Mouse (Mus musculus): ENCODE data around the gene Gstm6. TPM values are rescaled to one million over a fixed set of nuclear protein-coding genes. Genes with fewer than 3 reads are reported as not detected.
"Not testable (repeated sequence)": the region's sequence is repeated elsewhere in the genome, so short reads cannot be mapped to it uniquely, and the experiment has no call there.

Gene Gstm6
- polyA plus RNA-seq, 1 experiment from 2014 or later = 6.6 TPM

GRCm38 (mm10) chr3:107968724-107969395 is 25.3 kb upstream of the Gstm6 start, which contains the start of gene Gstm3:
Gene Gstm3 (minus strand): TSS chr3:107969283.
- no peaks in the 10 kb centered on the region for H3K9me3 ChIP-seq (replicated peaks)
- no peak within 1 kb of the TSS for H3K27ac ChIP-seq (replicated peaks)
- H3K4me3 ChIP-seq (replicated peaks) = no peak within 1 kb of the TSS
- H3K36me3 ChIP-seq = no peaks in the 10 kb centered on the region
- no peak within 1 kb of the TSS for H3K4me2 ChIP-seq (replicated peaks)
- H3K9ac ChIP-seq = no peak within 1 kb of the TSS
- no peak for ATAC-seq (ENCODE audit: insufficient number of reproducible peaks, low FRiP score, low TSS enrichment, low read depth)
- no peaks in the 10 kb centered on the region for H3K4me1 ChIP-seq
- WGBS = 58% methylated on average over 13 of the region's 13 CpGs
- no peaks in the 10 kb centered on the region for H3K27me3 ChIP-seq

GRCm38 (mm10) chr3:107966631-107967030 is 23.1 kb upstream of the Gstm6 start:
- no peak overlapping the region for H3K27ac ChIP-seq (replicated peaks)
- H3K9ac ChIP-seq = no peak overlapping the region
- H3K27me3 ChIP-seq = no peaks in the 10 kb centered on the region
- no peak for ATAC-seq (ENCODE audit: insufficient number of reproducible peaks, low FRiP score, low TSS enrichment, low read depth)
- no peaks in the 10 kb centered on the region for H3K4me1 ChIP-seq
- H3K4me2 ChIP-seq (replicated peaks) = no peak overlapping the region
- 94% methylated on average over 5 of the region's 5 CpGs for WGBS
- H3K9me3 ChIP-seq (replicated peaks) = no peaks in the 10 kb centered on the region
- H3K4me3 ChIP-seq (replicated peaks) = no peak overlapping the region
- no peaks in the 10 kb centered on the region for H3K36me3 ChIP-seq

GRCm38 (mm10) chr3:107965592-107965991 is 22.0 kb upstream of the Gstm6 start:
- Histone ChIP-seq H3K36me3 (no peaks in the 10 kb centered on the region), H3K9ac (no peak overlapping the region), H3K9me3 (replicated peaks) (no peaks in the 10 kb centered on the region), H3K27me3 (no peaks in the 10 kb centered on the region), H3K27ac (replicated peaks) (no peak overlapping the region), H3K4me3 (replicated peaks) (no peak overlapping the region), H3K4me1 (no peaks in the 10 kb centered on the region), H3K4me2 (replicated peaks) (no peak overlapping the region)
- 76% methylated on average over 1 of the region's 1 CpGs for WGBS
- ATAC-seq (ENCODE audit: insufficient number of reproducible peaks, low FRiP score, low TSS enrichment, low read depth) = no peak

- Histone ChIP-seq H3K27ac (replicated peaks) (no peak overlapping the region), H3K4me3 (replicated peaks) (no peak overlapping the region), H3K4me1 (no peaks in the 10 kb centered on the region), H3K4me2 (replicated peaks) (no peak overlapping the region), H3K9me3 (replicated peaks) (no peaks in the 10 kb centered on the region), H3K36me3 (no peaks in the 10 kb centered on the region), H3K27me3 (no peaks in the 10 kb centered on the region), H3K9ac (no peak overlapping the region)
- ATAC-seq (ENCODE audit: insufficient number of reproducible peaks, low FRiP score, low TSS enrichment, low read depth) = no peak
- WGBS = 67% methylated on average over 5 of the region's 5 CpGs
These were observed 21.2 kb upstream of the Gstm6 start for GRCm38 (mm10) chr3:107964656-107965308.

- Histone ChIP-seq H3K4me1 (no peaks in the 10 kb centered on the region), H3K9ac (no peak overlapping the region), H3K9me3 (replicated peaks) (no peaks in the 10 kb centered on the region), H3K27me3 (no peaks in the 10 kb centered on the region), H3K27ac (replicated peaks) (no peak overlapping the region), H3K36me3 (no peaks in the 10 kb centered on the region), H3K4me2 (replicated peaks) (no peak overlapping the region), H3K4me3 (replicated peaks) (no peak overlapping the region)
- 84% methylated on average over 4 of the region's 4 CpGs for WGBS
- ATAC-seq (ENCODE audit: insufficient number of reproducible peaks, low FRiP score, low TSS enrichment, low read depth) = no peak
These were observed 20.5 kb upstream of the Gstm6 start for GRCm38 (mm10) chr3:107964026-107964425.

- not testable (repeated sequence) for H3K4me1 ChIP-seq; H3K4me2 ChIP-seq (replicated peaks); H3K9ac ChIP-seq; H3K9me3 ChIP-seq (replicated peaks); H3K27ac ChIP-seq (replicated peaks); ATAC-seq (ENCODE audit: insufficient number of reproducible peaks, low FRiP score, low TSS enrichment, low read depth); H3K27me3 ChIP-seq; H3K36me3 ChIP-seq; H3K4me3 ChIP-seq (replicated peaks)
- 91% methylated on average over 9 of the region's 9 CpGs for WGBS
These were observed 11.7 kb upstream of the Gstm6 start for GRCm38 (mm10) chr3:107955260-107955659.

- Histone ChIP-seq H3K27me3 (no peaks in the 10 kb centered on the region), H3K27ac (replicated peaks) (no peak overlapping the region), H3K9me3 (replicated peaks) (no peaks in the 10 kb centered on the region), H3K36me3 (no peaks in the 10 kb centered on the region), H3K4me1 (no peaks in the 10 kb centered on the region), H3K4me3 (replicated peaks) (no peak overlapping the region), H3K9ac (no peak overlapping the region), H3K4me2 (replicated peaks) (no peak overlapping the region)
- ATAC-seq (ENCODE audit: insufficient number of reproducible peaks, low FRiP score, low TSS enrichment, low read depth) = no peak
- WGBS = 80% methylated on average over 5 of the region's 5 CpGs
These were observed 10.4 kb upstream of the Gstm6 start for GRCm38 (mm10) chr3:107953906-107954305.

GRCm38 (mm10) chr3:107953328-107953755 is 9.8 kb upstream of the Gstm6 start:
- peak; percentile 15; the same call in 1 of the 2 replicates for ATAC-seq (ENCODE audit: insufficient number of reproducible peaks, low FRiP score, low TSS enrichment, low read depth)
- no peak overlapping the region for H3K27ac ChIP-seq (replicated peaks)
- H3K27me3 ChIP-seq = no peaks in the 10 kb centered on the region
- H3K4me2 ChIP-seq (replicated peaks) = no peak overlapping the region
- WGBS = 19% methylated on average over 6 of the region's 6 CpGs
- H3K9me3 ChIP-seq (replicated peaks) = no peaks in the 10 kb centered on the region
- no peaks in the 10 kb centered on the region for H3K4me1 ChIP-seq
- no peaks in the 10 kb centered on the region for H3K36me3 ChIP-seq
- no peak overlapping the region for H3K4me3 ChIP-seq (replicated peaks)
- H3K9ac ChIP-seq = no peak overlapping the region

- Histone ChIP-seq H3K9me3 (replicated peaks) (no peaks in the 10 kb centered on the region), H3K4me1 (no peaks in the 10 kb centered on the region), H3K9ac (no peak overlapping the region), H3K36me3 (no peaks in the 10 kb centered on the region), H3K27me3 (no peaks in the 10 kb centered on the region), H3K4me3 (replicated peaks) (no peak overlapping the region), H3K4me2 (replicated peaks) (no peak overlapping the region), H3K27ac (replicated peaks) (no peak overlapping the region)
- 79% methylated on average over 11 of the region's 11 CpGs for WGBS
- ATAC-seq (ENCODE audit: insufficient number of reproducible peaks, low FRiP score, low TSS enrichment, low read depth) = no peak
These were observed 7.0 kb upstream of the Gstm6 start for GRCm38 (mm10) chr3:107950531-107950930.

GRCm38 (mm10) chr3:107949461-107949860 is 5.9 kb upstream of the Gstm6 start:
- not testable (repeated sequence) for ATAC-seq (ENCODE audit: insufficient number of reproducible peaks, low FRiP score, low TSS enrichment, low read depth); H3K27ac ChIP-seq (replicated peaks); H3K4me1 ChIP-seq; H3K4me2 ChIP-seq (replicated peaks); H3K9me3 ChIP-seq (replicated peaks); H3K9ac ChIP-seq; H3K36me3 ChIP-seq; H3K4me3 ChIP-seq (replicated peaks); H3K27me3 ChIP-seq
- WGBS = 93% methylated on average over 1 of the region's 1 CpGs

GRCm38 (mm10) chr3:107945729-107946128 is 2.2 kb upstream of the Gstm6 start:
- WGBS = 46% methylated on average over 4 of the region's 4 CpGs
- H3K4me2 ChIP-seq (replicated peaks) = no peak overlapping the region
- no peaks in the 10 kb centered on the region for H3K9me3 ChIP-seq (replicated peaks)
- H3K4me3 ChIP-seq (replicated peaks) = no peak overlapping the region
- H3K9ac ChIP-seq = no peak overlapping the region
- H3K27ac ChIP-seq (replicated peaks) = no peak overlapping the region
- H3K4me1 ChIP-seq = peaks cover 5% of the 10 kb centered on the region; the same call in 1 of the 2 replicates
- ATAC-seq (ENCODE audit: insufficient number of reproducible peaks, low FRiP score, low TSS enrichment, low read depth) = no peak
- no peaks in the 10 kb centered on the region for H3K36me3 ChIP-seq
- H3K27me3 ChIP-seq = no peaks in the 10 kb centered on the region

GRCm38 (mm10) chr3:107941261-107941660 is 2.3 kb downstream of the Gstm6 start:
- no peak overlapping the region for H3K4me2 ChIP-seq (replicated peaks)
- no peaks in the 10 kb centered on the region for H3K36me3 ChIP-seq
- H3K27ac ChIP-seq (replicated peaks) = no peak overlapping the region
- no peak overlapping the region for H3K9ac ChIP-seq
- WGBS = 66% methylated on average over 4 of the region's 4 CpGs
- no peak for ATAC-seq (ENCODE audit: insufficient number of reproducible peaks, low FRiP score, low TSS enrichment, low read depth)
- H3K4me3 ChIP-seq (replicated peaks) = no peak overlapping the region
- H3K27me3 ChIP-seq = no peaks in the 10 kb centered on the region
- H3K4me1 ChIP-seq = peaks cover 5% of the 10 kb centered on the region; the same call in 1 of the 2 replicates
- no peaks in the 10 kb centered on the region for H3K9me3 ChIP-seq (replicated peaks)
